23 mouse cellular contexts compared by ENCODE assay signal in genomic region chr15:97696616-97697015, GRCm38 (mm10). TPM values are rescaled to one million over a fixed set of nuclear protein-coding genes. Genes with fewer than 3 reads are reported as not detected.
A peak's percentile ranks its signal among the peaks of the same experiment; 100 is the strongest.
DNase-seq lines count a peak whose midpoint lies in the region; ATAC-seq and TF ChIP-seq lines count a peak whose summit lies in the region.
"Had no signal": no experiment of that assay in that cellular context is flagged by ENCODE, and none has a peak within 500 bp of the region (broad histone marks: within the 10 kb centered on the region; RNA-seq: fewer than 3 reads in every experiment).

No protein-coding gene starts in this region.

- H3K4me3 ChIP-seq in kidney, embryonic 16.5 days (ENCODE audit: low read length), result no peak overlapping the region
- no peak overlapping the region for H3K4me3 ChIP-seq in stomach, embryonic 14.5 days (ENCODE audit: low read depth, low read length)
- H3K4me3 ChIP-seq in stomach, postnatal 0 days (ENCODE audit: low read depth, low read length), result no peak overlapping the region
- H3K4me3 ChIP-seq: embryonic facial prominence, embryonic 13.5 days; embryonic facial prominence, embryonic 15.5 days; erythroblast, embryonic 14.5 days; forebrain, embryonic 10.5 days; forebrain, embryonic 12.5 days had no signal

- H3K27ac ChIP-seq in kidney, embryonic 16.5 days (ENCODE audit: low read length), result peak overlapping the region; percentile 61; the same call in 1 of the 2 replicates
- peak overlapping the region; percentile 44; the same call in 1 of the 2 replicates for H3K27ac ChIP-seq in stomach, embryonic 14.5 days (ENCODE audit: low read length)
- H3K27ac ChIP-seq in stomach, postnatal 0 days (replicated peaks), result no peak overlapping the region
- H3K27ac ChIP-seq: embryonic facial prominence, embryonic 13.5 days; embryonic facial prominence, embryonic 15.5 days; forebrain, embryonic 10.5 days; forebrain, embryonic 12.5 days had no signal

- no peak overlapping the region for H3K4me2 ChIP-seq in kidney, embryonic 16.5 days (replicated peaks; ENCODE audit: low read depth, low read length)
- no peak overlapping the region for H3K4me2 ChIP-seq in stomach, embryonic 14.5 days (replicated peaks; ENCODE audit: low read depth, low read length)
- no peak overlapping the region for H3K4me2 ChIP-seq in stomach, postnatal 0 days (replicated peaks; ENCODE audit: low read depth)
- H3K4me2 ChIP-seq: embryonic facial prominence, embryonic 13.5 days; embryonic facial prominence, embryonic 15.5 days; forebrain, embryonic 12.5 days had no signal

- no peak for TF ChIP-seq CTCF in stomach, postnatal 0 days (IDR thresholded peaks at IDR 0.05; ENCODE audit: low read depth)

- 86% methylated on average over 10 of the region's 10 CpGs for WGBS in kidney, embryonic 16.5 days
- 84% methylated on average over 10 of the region's 10 CpGs for WGBS in stomach, embryonic 14.5 days
- WGBS in stomach, postnatal 0 days, result 89% methylated on average over 10 of the region's 10 CpGs

- H3K9ac ChIP-seq in kidney, embryonic 16.5 days (replicated peaks; ENCODE audit: low read length), result no peak overlapping the region
- H3K9ac ChIP-seq in stomach, embryonic 14.5 days (replicated peaks; ENCODE audit: low read depth, low read length), result no peak overlapping the region
- H3K9ac ChIP-seq in stomach, postnatal 0 days (ENCODE audit: low read length), result no peak overlapping the region
- H3K9ac ChIP-seq: embryonic facial prominence, embryonic 15.5 days; forebrain, embryonic 12.5 days had no signal

- H3K36me3 ChIP-seq in kidney, embryonic 16.5 days (ENCODE audit: insufficient read depth, low read length), result peaks cover 73% of the 10 kb centered on the region
- peaks cover 60% of the 10 kb centered on the region for H3K36me3 ChIP-seq in stomach, embryonic 14.5 days (ENCODE audit: control insufficient read depth, insufficient read depth, low read length)
- H3K36me3 ChIP-seq in stomach, postnatal 0 days (ENCODE audit: control insufficient read depth, insufficient read depth, low read length), result peaks cover 19% of the 10 kb centered on the region; the same call in 1 of the 2 replicates

- no peaks in the 10 kb centered on the region for H3K27me3 ChIP-seq in kidney, embryonic 16.5 days (ENCODE audit: insufficient read depth, low read length)
- H3K27me3 ChIP-seq in stomach, embryonic 14.5 days (ENCODE audit: control insufficient read depth, insufficient read depth, low read length), result no peaks in the 10 kb centered on the region
- H3K27me3 ChIP-seq in stomach, postnatal 0 days (ENCODE audit: control insufficient read depth, insufficient read depth, low read length), result no peaks in the 10 kb centered on the region
- H3K27me3 ChIP-seq: embryonic facial prominence, embryonic 13.5 days; embryonic facial prominence, embryonic 15.5 days; forebrain, embryonic 12.5 days had no signal

- H3K9me3 ChIP-seq in kidney, embryonic 16.5 days (ENCODE audit: low read length), result no peaks in the 10 kb centered on the region
- H3K9me3 ChIP-seq in stomach, embryonic 14.5 days (ENCODE audit: control insufficient read depth, low read depth, low read length), result no peaks in the 10 kb centered on the region
- no peaks in the 10 kb centered on the region for H3K9me3 ChIP-seq in stomach, postnatal 0 days (ENCODE audit: control insufficient read depth, low read length)
- H3K9me3 ChIP-seq: embryonic facial prominence, embryonic 13.5 days; embryonic facial prominence, embryonic 15.5 days; forebrain, embryonic 10.5 days; forebrain, embryonic 12.5 days had no signal

- no peaks in the 10 kb centered on the region for H3K4me1 ChIP-seq in kidney, embryonic 16.5 days (ENCODE audit: insufficient read depth, low read length)
- H3K4me1 ChIP-seq in stomach, embryonic 14.5 days (ENCODE audit: control insufficient read depth, insufficient read depth, low read length), result no peaks in the 10 kb centered on the region
- H3K4me1 ChIP-seq in stomach, postnatal 0 days (replicated peaks; ENCODE audit: control insufficient read depth, insufficient read depth), result no peaks in the 10 kb centered on the region
- H3K4me1 ChIP-seq: embryonic facial prominence, embryonic 13.5 days; embryonic facial prominence, embryonic 15.5 days; forebrain, embryonic 10.5 days; forebrain, embryonic 12.5 days had no signal

- TF ChIP-seq EP300 in stomach, postnatal 0 days (optimal IDR thresholded peaks at IDR 0.05), result no peak

- ATAC-seq in kidney, embryonic 16.5 days (ENCODE audit: low FRiP score, low TSS enrichment), result no peak
- ATAC-seq in stomach, embryonic 14.5 days (ENCODE audit: insufficient number of reproducible peaks, insufficient read depth, low FRiP score, low read depth), result no peak
- no peak for ATAC-seq in stomach, postnatal 0 days (ENCODE audit: low FRiP score, low TSS enrichment)
- ATAC-seq: forebrain, embryonic 14.5 days; forebrain, embryonic 16.5 days had no signal

- DNase-seq in adrenal gland, adult 2 months, result peak; percentile 29
- DNase-seq in adrenal gland, adult 8-10 months, result no peak
- no peak for DNase-seq in kidney, adult 8-10 months
- DNase-seq in stomach, postnatal 0 days (ENCODE audit: low spot score), result no peak
- DNase-seq: adrenal gland, postnatal 10 days; adrenal gland, postnatal 25 days; cerebellum, adult 11 months; cerebellum, adult 18-20 months; cerebellum, adult 8-10 months; cerebellum, adult 9-11 months; cerebellum, postnatal 14 days; cerebellum, postnatal 36 days; embryo, embryonic 11 days had no signal

RNA-seq across cellular contexts. Expression of gene Rpap3, which starts 9.0 kb away (rescaled TPM):
- total RNA-seq in adrenal gland, adult 2 months (2021), result 10 to 100 TPM; 14.6 to 22.9 TPM
- polyA plus RNA-seq in adrenal gland, adult 2 months (2012; rRNA removed), result 1.1 and 1.2 TPM in 2 replicates
- total RNA-seq in adrenal gland, adult 8-10 months (2022), result 10 to 100 TPM; 17.9 to 29.7 (median 26.3) TPM
- polyA plus RNA-seq in kidney, embryonic 16.5 days (2015; fragmentation: Nextera tagmentation; extraction: Ambion mirVana), result 31.0 and 33.0 TPM in 2 replicates
- 32.6 and 34.1 TPM in 2 replicates for polyA plus RNA-seq in stomach, embryonic 14.5 days (2014; fragmentation: Nextera tagmentation; extraction: Ambion mirVana)
- polyA plus RNA-seq in stomach, postnatal 0 days (2015; fragmentation: Nextera tagmentation; extraction: Ambion mirVana), result 13.3 and 13.9 TPM in 2 replicates

RNA-seq across cellular contexts. Expression of gene Endou, which starts 34.5 kb away (rescaled TPM):
- under 1 TPM; 0.35 to 0.66 TPM for total RNA-seq in adrenal gland, adult 2 months (2021)
- polyA plus RNA-seq in adrenal gland, adult 2 months (2012; rRNA removed), result 0.38 and 0.66 TPM in 2 replicates
- 1 to 10 TPM in 1 of 4 experiments, under 1 TPM in 3; 0.35 to 1.2 (median 0.75) TPM for total RNA-seq in adrenal gland, adult 8-10 months (2022)
- polyA plus RNA-seq in kidney, embryonic 16.5 days (2015; fragmentation: Nextera tagmentation; extraction: Ambion mirVana), result 0.45 and 0.60 TPM in 2 replicates
- polyA plus RNA-seq in stomach, embryonic 14.5 days (2014; fragmentation: Nextera tagmentation; extraction: Ambion mirVana), result 0.20 TPM in 1 of 2 replicates, not detected in the other
- 37.0 and 38.3 TPM in 2 replicates for polyA plus RNA-seq in stomach, postnatal 0 days (2015; fragmentation: Nextera tagmentation; extraction: Ambion mirVana)
- polyA plus RNA-seq: embryonic facial prominence, embryonic 11.5 days; erythroblast, embryonic 14.5 days had no signal

Comparison
In these comparisons a context has a peak if more than half of its experiments do, and no peak if none do; other contexts are left out.
1. RNA of gene Endou, which starts 34.5 kb away (polyA plus RNA-seq): 37.0 to 38.3 TPM in stomach, postnatal 0 days; 0.45 to 0.60 TPM in kidney, embryonic 16.5 days, 0.38 to 0.66 TPM in adrenal gland, adult 2 months and 0.20 TPM in stomach, embryonic 14.5 days; every median in the first group is over 10 times any median in the second.